Mouse (Mus musculus) liver, embryonic 14.5 days (tissue): ENCODE measurements around the gene Als2cr12. TPM values are rescaled to one million over a fixed set of nuclear protein-coding genes. Genes with fewer than 3 reads are reported as not detected.

Experiments
- ATAC-seq: fragments of 200-750 bp; cut with Nextera tagmentation; 2 replicates; pipeline ENCODE4 v1.8.0; 2017; ENCODE audit warnings: moderate number of reproducible peaks, mild to moderate bottlenecking, moderate library complexity; ENCODE audit not compliant: insufficient read depth
- DNase-seq, 3 experiments: peaks; one replicate each; pipeline ENCODE4 v3.0.0-alpha.2; 2012 to 2013; ENCODE audit warnings: low read depth in 3 of 3, low spot score in 3 of 3
- H3K27ac ChIP-seq: fragments of 300-500 bp; sonication (generic); 2 replicates; pipeline ENCODE4 v1.5.1; 2014; ENCODE audit warnings: moderate library complexity, mild to moderate bottlenecking, control low read depth, inconsistent platforms
- H3K27me3 ChIP-seq: fragments of 300-500 bp; sonication (generic); 2 replicates; pipeline ENCODE4 v1.6.1; 2014; ENCODE audit warnings: mild to moderate bottlenecking, low read length, moderate library complexity; ENCODE audit not compliant: control insufficient read depth, insufficient read depth
- H3K36me3 ChIP-seq: fragments of 300-500 bp; sonication (generic); replicated peaks from 2 replicates; pipeline ENCODE4 v1.6.1; 2014; ENCODE audit warnings: low read depth; ENCODE audit not compliant: control insufficient read depth, insufficient read depth
- H3K4me1 ChIP-seq, 2 experiments: fragments of 200-500 bp in 1 of 2; fragments of 300-500 bp in 1 of 2; sonication (generic) in 1 of 2; replicated peaks; 2 replicates each; pipeline ENCODE4 v1.6.1; 2012 to 2014; ENCODE audit warnings: antibody characterized with exemption in 1 of 2, inconsistent platforms in 1 of 2, low read length in 1 of 2; ENCODE audit not compliant: control insufficient read depth in 2 of 2, insufficient read depth in 2 of 2
- H3K4me2 ChIP-seq: fragments of 300-500 bp; sonication (generic); 2 replicates; pipeline ENCODE4 v1.6.1; 2014; ENCODE audit warnings: low read depth, mild to moderate bottlenecking, control low read depth, moderate library complexity
- H3K4me3 ChIP-seq, 2 experiments: fragments of 200-500 bp in 1 of 2; fragments of 300-500 bp in 1 of 2; sonication (generic) in 1 of 2; 2 replicates each; pipeline ENCODE4 v1.5.1; 2012 to 2014; ENCODE audit warnings: low read depth in 2 of 2, low read length in 2 of 2, mild to moderate bottlenecking in 2 of 2, control low read depth in 1 of 2, inconsistent platforms in 1 of 2, moderate library complexity in 1 of 2; ENCODE audit not compliant: insufficient read depth in 1 of 2
- H3K9ac ChIP-seq: fragments of 300-500 bp; sonication (generic); replicated peaks from 2 replicates; pipeline ENCODE4 v1.6.1; 2014; ENCODE audit warnings: mild to moderate bottlenecking, control low read depth, moderate library complexity
- H3K9me3 ChIP-seq: fragments of 300-500 bp; sonication (generic); 2 replicates; pipeline ENCODE4 v1.6.1; 2016; ENCODE audit warnings: low read length, mixed read lengths; ENCODE audit not compliant: control insufficient read depth
- CTCF ChIP-seq: IDR thresholded peaks from 2 replicates; pipeline ENCODE4 v1.5.1; 2016; ENCODE audit warnings: antibody characterized with exemption, low read depth, control low read depth
- EP300 ChIP-seq: IDR thresholded peaks from 2 replicates; pipeline ENCODE4 v1.6.1; 2016; ENCODE audit warnings: antibody characterized with exemption, low read depth
- WGBS: fragments of 180-500 bp; shearing (Covaris S2); extraction: QIAGEN DNeasy Blood & Tissue Kit; methylation state at CpG from one replicate; pipeline ENCODE4 v1.1.7; 2014; ENCODE audit not compliant: insufficient replicate concordance; 5-methylcytosine and 5-hydroxymethylcytosine counted together
- polyA plus RNA-seq, 2 experiments: library from polyadenylated mRNA; depleted of rRNA in 1 of 2; stranded (reverse) in 1 of 2; unstranded in 1 of 2; fragments of >200 nt; fragmentation: Nextera tagmentation in 1 of 2; extraction: Ambion mirVana in 1 of 2; gene quantifications; 2 replicates each; pipeline versions ENCODE4 v1.2.1 to v1.2.3; 2012 to 2014

Als2cr12 gene
- polyA plus RNA-seq, 2 experiments = not detected

GRCm38 (mm10) chr1:58621251-58621650 is 74.5 kb downstream of the Als2cr12 start:
- DNase-seq = no peak
- WGBS = 64% methylated on average over 3 of the region's 3 CpGs
- no peaks in the 10 kb centered on the region for H3K27me3 ChIP-seq
- TF ChIP-seq CTCF = no peak
- TF ChIP-seq EP300 = no peak
- H3K36me3 ChIP-seq = no peaks in the 10 kb centered on the region
- ATAC-seq = no peak
- no peak overlapping the region for H3K4me3 ChIP-seq
- no peak overlapping the region for H3K9ac ChIP-seq
- H3K27ac ChIP-seq = no peak overlapping the region
- no peaks in the 10 kb centered on the region for H3K9me3 ChIP-seq
- no peak overlapping the region for H3K4me2 ChIP-seq
- H3K4me1 ChIP-seq = no peaks in the 10 kb centered on the region

GRCm38 (mm10) chr1:58618766-58619165 is 77.0 kb downstream of the Als2cr12 start:
- Histone ChIP-seq H3K27me3 (no peaks in the 10 kb centered on the region), H3K27ac (no peak overlapping the region), H3K9ac (no peak overlapping the region), H3K9me3 (no peaks in the 10 kb centered on the region), H3K4me3 (no peak overlapping the region), H3K4me1 (no peaks in the 10 kb centered on the region; a peak in 1 of 4 replicates), H3K4me2 (no peak overlapping the region), H3K36me3 (no peaks in the 10 kb centered on the region)
- DNase-seq (no peak), ATAC-seq (no peak)
- WGBS = 65% methylated on average over 2 of the region's 2 CpGs
- TF ChIP-seq CTCF (peak; percentile 37), EP300 (no peak)

DNA sequence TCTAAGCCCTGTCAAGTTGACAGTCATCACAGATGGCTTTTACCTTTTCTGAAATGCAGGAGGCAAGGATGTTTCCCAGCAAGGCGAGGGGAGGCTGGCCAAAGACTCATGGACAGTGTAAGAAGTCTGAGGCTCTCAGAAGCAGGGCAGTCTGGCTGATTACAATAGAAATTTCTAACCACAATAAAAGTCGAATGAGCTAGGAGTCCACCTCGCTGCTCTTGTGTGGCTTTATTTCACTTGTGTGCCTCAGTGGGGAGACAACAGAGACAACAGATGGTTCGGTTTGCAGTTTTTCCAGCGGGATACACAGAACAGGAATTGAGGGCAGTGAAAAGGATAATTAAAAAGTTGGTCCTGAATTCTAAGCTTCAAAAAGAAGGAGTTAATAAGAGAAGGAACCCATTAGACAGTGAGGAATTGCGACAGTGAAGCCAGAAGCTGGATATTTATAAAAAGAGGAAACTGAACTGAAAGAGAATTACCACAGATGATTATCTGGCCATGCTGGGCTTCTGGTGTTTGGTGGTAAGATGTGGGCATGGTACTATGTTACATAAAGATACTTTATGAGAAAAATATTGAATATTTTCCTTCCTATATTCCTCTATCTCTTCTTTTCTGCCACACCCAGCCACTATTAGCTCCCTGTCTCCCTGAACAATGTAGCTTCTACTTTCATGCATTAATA is 77.7 kb downstream of the Als2cr12 start:
- H3K4me3 ChIP-seq = no peak overlapping the region
- 20% methylated on average over 6 of the region's 6 CpGs for WGBS
- no peak for ATAC-seq
- TF ChIP-seq EP300 (no peak), CTCF (no peak)
- H3K36me3 ChIP-seq = no peaks in the 10 kb centered on the region
- no peak overlapping the region for H3K9ac ChIP-seq
- H3K4me1 ChIP-seq = no peaks in the 10 kb centered on the region; a peak in 1 of 4 replicates
- H3K27ac ChIP-seq = no peak overlapping the region
- no peak overlapping the region for H3K4me2 ChIP-seq
- H3K9me3 ChIP-seq = no peaks in the 10 kb centered on the region
- H3K27me3 ChIP-seq = no peaks in the 10 kb centered on the region
- DNase-seq = no peak

GRCm38 (mm10) chr1:58617076-58617475 is 78.7 kb downstream of the Als2cr12 start:
- Histone ChIP-seq H3K4me3 (no peak overlapping the region), H3K9ac (no peak overlapping the region), H3K4me1 (no peaks in the 10 kb centered on the region; a peak in 1 of 4 replicates), H3K4me2 (no peak overlapping the region), H3K27ac (no peak overlapping the region), H3K9me3 (no peaks in the 10 kb centered on the region), H3K27me3 (no peaks in the 10 kb centered on the region), H3K36me3 (no peaks in the 10 kb centered on the region)
- no peak for DNase-seq
- no peak for TF ChIP-seq EP300
- no peak for TF ChIP-seq CTCF
- ATAC-seq = no peak
- WGBS = 66% methylated on average over 5 of the region's 5 CpGs

DNA sequence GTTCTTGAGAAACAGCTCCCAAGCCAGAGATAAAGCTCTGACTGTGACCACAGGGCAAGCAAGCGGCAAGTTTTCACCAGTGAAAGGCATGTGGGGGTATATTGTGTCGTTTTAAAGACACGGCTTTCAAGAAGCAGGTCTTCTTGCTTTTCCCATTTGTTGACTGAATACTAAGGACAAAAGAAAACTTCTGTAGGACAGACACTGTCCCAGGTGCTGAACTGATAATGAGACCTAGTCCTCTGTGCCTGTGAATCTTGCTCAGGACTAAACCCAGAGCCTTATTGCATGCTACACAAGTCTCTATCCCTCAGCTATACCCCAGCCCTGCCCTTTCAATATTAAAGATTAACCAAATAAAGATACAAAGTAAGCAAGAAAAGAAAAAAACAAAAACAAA is 79.6 kb downstream of the Als2cr12 start:
- TF ChIP-seq CTCF (no peak), EP300 (no peak)
- no peak overlapping the region for H3K4me3 ChIP-seq
- H3K9me3 ChIP-seq = no peaks in the 10 kb centered on the region
- H3K27ac ChIP-seq = no peak overlapping the region
- H3K27me3 ChIP-seq = no peaks in the 10 kb centered on the region
- H3K9ac ChIP-seq = no peak overlapping the region
- no peak overlapping the region for H3K4me2 ChIP-seq
- DNase-seq (no peak), ATAC-seq (no peak)
- H3K4me1 ChIP-seq = no peaks in the 10 kb centered on the region; a peak in 1 of 4 replicates
- 41% methylated on average over 3 of the region's 3 CpGs for WGBS
- H3K36me3 ChIP-seq = no peaks in the 10 kb centered on the region
